Mouse (Mus musculus) kidney, postnatal 14 days (tissue): ENCODE data around the gene Gm5767.

Experiments used
- DNase-seq: peaks from one replicate; pipeline ENCODE4 v3.0.0; 2022; ENCODE audit warnings: mixed read lengths

Gm5767 gene

GRCm38 (mm10) chr16:8680470-8680869, at the start of gene Gm5767:
Gm5767 (plus strand) TSS chr16:8680770.
- no peak for DNase-seq

GRCm38 (mm10) chr16:8631428-8631827, 49.1 kb upstream of the Gm5767 start:
- no peak for DNase-seq

GRCm38 (mm10) chr16:8636867-8637216, 43.7 kb upstream of the Gm5767 start:
- DNase-seq, result no peak

- peak; percentile 92 for DNase-seq
These were observed 43.1 kb upstream of the Gm5767 start, which contains the start of the genes Pmm2 and Tmem186 for GRCm38 (mm10) chr16:8637217-8638051. Pmm2 (plus strand) TSS chr16:8637674. Tmem186 (minus strand) TSS chr16:8637712.

GRCm38 (mm10) chr16:8638131-8638530, 42.4 kb upstream of the Gm5767 start:
- DNase-seq, result no peak

GRCm38 (mm10) chr16:8639466-8640191, 40.9 kb upstream of the Gm5767 start:
- no peak for DNase-seq

GRCm38 (mm10) chr16:8643855-8644254, 36.7 kb upstream of the Gm5767 start:
- peak; percentile 58 for DNase-seq

- DNase-seq, result no peak
These were observed 35.0 kb upstream of the Gm5767 start for GRCm38 (mm10) chr16:8645546-8645945.

GRCm38 (mm10) chr16:8650007-8650406, 30.6 kb upstream of the Gm5767 start:
- no peak for DNase-seq

- DNase-seq, result no peak
These were observed 25.5 kb upstream of the Gm5767 start for GRCm38 (mm10) chr16:8655108-8655507.

- no peak for DNase-seq
These were observed 25.0 kb upstream of the Gm5767 start for GRCm38 (mm10) chr16:8655599-8655998.

- DNase-seq, result no peak
These were observed 24.3 kb upstream of the Gm5767 start for GRCm38 (mm10) chr16:8656256-8656655.

GRCm38 (mm10) chr16:8658349-8658748, 22.2 kb upstream of the Gm5767 start:
- DNase-seq, result no peak

- DNase-seq, result peak; percentile 60
These were observed 21.8 kb upstream of the Gm5767 start for GRCm38 (mm10) chr16:8658764-8659163.

GRCm38 (mm10) chr16:8663022-8663421, 17.5 kb upstream of the Gm5767 start:
- DNase-seq, result peak; percentile 49

GRCm38 (mm10) chr16:8663606-8664539, 16.7 kb upstream of the Gm5767 start:
- peak; percentile 54 for DNase-seq

- no peak for DNase-seq
These were observed 15.2 kb upstream of the Gm5767 start for GRCm38 (mm10) chr16:8665367-8665766.

GRCm38 (mm10) chr16:8666452-8666851, 14.1 kb upstream of the Gm5767 start:
- DNase-seq, result peak; percentile 69

GRCm38 (mm10) chr16:8667261-8667660, 13.3 kb upstream of the Gm5767 start:
- DNase-seq, result no peak

GRCm38 (mm10) chr16:8667814-8668213, 12.8 kb upstream of the Gm5767 start:
- no peak for DNase-seq

GRCm38 (mm10) chr16:8668386-8668785, 12.2 kb upstream of the Gm5767 start:
- no peak for DNase-seq

GRCm38 (mm10) chr16:8669432-8669831, 11.1 kb upstream of the Gm5767 start:
- DNase-seq, result peak; percentile 43
